24 mouse cellular contexts compared by ENCODE assay signal in genomic region chr17:50047182-50047581, GRCm38 (mm10).
DNase-seq lines count a peak whose midpoint lies in the region; ATAC-seq and TF ChIP-seq lines count a peak whose summit lies in the region.
"Had no signal": no experiment of that assay in that cellular context is flagged by ENCODE, and none has a peak within 500 bp of the region (broad histone marks: within the 10 kb centered on the region; RNA-seq: fewer than 3 reads in every experiment).

No protein-coding gene starts in this region.

- TF ChIP-seq CTCF in heart, adult 2 months (IDR thresholded peaks at IDR 0.05), result no peak

- ATAC-seq in heart, embryonic 12.5 days (ENCODE audit: insufficient number of reproducible peaks, low FRiP score), result no peak
- no peak for ATAC-seq in megakaryocyte, adult 5-6 weeks (ENCODE audit: poor library complexity, severe bottlenecking)
- ATAC-seq: forebrain, postnatal 0 days; intestine, embryonic 16.5 days; midbrain, embryonic 13.5 days had no signal

- 0 out of 2 replicates have a peak, but pooled peaks cover 2% of the 10 kb centered on the region for H3K36me3 ChIP-seq in heart, adult 2 months (ENCODE audit: control insufficient read depth, insufficient read depth, low read length)
- peaks cover 11% of the 10 kb centered on the region; the same call in 1 of the 2 replicates for H3K36me3 ChIP-seq in heart, embryonic 12.5 days
- H3K36me3 ChIP-seq: embryonic facial prominence, embryonic 10.5 days; embryonic facial prominence, embryonic 15.5 days; forebrain, embryonic 12.5 days; limb, embryonic 12.5 days; lung, embryonic 15.5 days; midbrain, embryonic 13.5 days; stomach, embryonic 15.5 days had no signal

- H3K27me3 ChIP-seq in heart, adult 2 months (ENCODE audit: control insufficient read depth, insufficient read depth, low read length), result no peaks in the 10 kb centered on the region
- no peaks in the 10 kb centered on the region for H3K27me3 ChIP-seq in heart, embryonic 12.5 days (replicated peaks)
- H3K27me3 ChIP-seq: embryonic facial prominence, embryonic 15.5 days; forebrain, embryonic 12.5 days; limb, embryonic 12.5 days; lung, embryonic 15.5 days; midbrain, embryonic 13.5 days; stomach, embryonic 15.5 days had no signal

- no peaks in the 10 kb centered on the region for H3K9me3 ChIP-seq in heart, embryonic 12.5 days (replicated peaks)
- H3K9me3 ChIP-seq: embryonic facial prominence, embryonic 10.5 days; embryonic facial prominence, embryonic 15.5 days; forebrain, embryonic 12.5 days; limb, embryonic 12.5 days; lung, embryonic 15.5 days; midbrain, embryonic 13.5 days; stomach, embryonic 15.5 days had no signal

- H3K4me3 ChIP-seq in heart, adult 2 months, result no peak overlapping the region
- no peak overlapping the region for H3K4me3 ChIP-seq in heart, embryonic 12.5 days
- H3K4me3 ChIP-seq: embryonic facial prominence, embryonic 10.5 days; embryonic facial prominence, embryonic 15.5 days; forebrain, embryonic 12.5 days; limb, embryonic 12.5 days; lung, embryonic 15.5 days; megakaryocyte, embryonic 14.5 days; midbrain, embryonic 13.5 days; stomach, embryonic 15.5 days had no signal

- H3K9ac ChIP-seq in heart, adult 2 months (ENCODE audit: low read depth, low read length), result no peak overlapping the region
- no peak overlapping the region for H3K9ac ChIP-seq in heart, embryonic 12.5 days
- H3K9ac ChIP-seq: embryonic facial prominence, embryonic 15.5 days; forebrain, embryonic 12.5 days; forebrain, postnatal 0 days; limb, embryonic 12.5 days; lung, embryonic 15.5 days; midbrain, embryonic 13.5 days; stomach, embryonic 15.5 days had no signal

- peak overlapping the region; percentile 55 for H3K27ac ChIP-seq in heart, adult 2 months
- no peak overlapping the region for H3K27ac ChIP-seq in heart, embryonic 12.5 days (ENCODE audit: poor library complexity, severe bottlenecking)
- H3K27ac ChIP-seq: embryonic facial prominence, embryonic 10.5 days; embryonic facial prominence, embryonic 15.5 days; forebrain, embryonic 12.5 days; limb, embryonic 12.5 days; lung, embryonic 15.5 days; midbrain, embryonic 13.5 days; stomach, embryonic 15.5 days had no signal

- DNase-seq in heart, adult 2 months, result peak in 1 of 2 experiments; percentile 48
- peak; percentile 29 for DNase-seq in brain, adult 2 months (ENCODE audit: low read depth, low spot score)
- peak; percentile 37 for DNase-seq in cerebellum, adult 11-12 months
- DNase-seq in cerebellum, adult 9-11 months, result peak; percentile 40
- DNase-seq in lung, postnatal 36 days, result no peak
- no peak for DNase-seq in left cerebral cortex, postnatal 36 days (ENCODE audit: low spot score in 2 of 2)
- DNase-seq: adrenal gland, postnatal 25 days; B cell, adult 2 months; forebrain, postnatal 0 days; gastrocnemius, postnatal 10 days; kidney, adult 9 months; kidney, postnatal 25 days; right cerebral cortex, postnatal 25 days had no signal

- TF ChIP-seq POLR2A in heart, adult 2 months (IDR thresholded peaks at IDR 0.05; ENCODE audit: insufficient read depth, low read depth, low read length), result no peak

- peaks cover 13% of the 10 kb centered on the region for H3K4me1 ChIP-seq in heart, adult 2 months (ENCODE audit: control insufficient read depth, insufficient read depth, low read length)
- peaks cover 20% of the 10 kb centered on the region for H3K4me1 ChIP-seq in heart, embryonic 12.5 days (replicated peaks)
- H3K4me1 ChIP-seq: lung, embryonic 15.5 days; midbrain, embryonic 13.5 days; stomach, embryonic 15.5 days had no signal

- no peak overlapping the region for H3K4me2 ChIP-seq in heart, embryonic 12.5 days
- H3K4me2 ChIP-seq: embryonic facial prominence, embryonic 15.5 days; forebrain, embryonic 12.5 days; limb, embryonic 12.5 days; lung, embryonic 15.5 days; midbrain, embryonic 13.5 days; stomach, embryonic 15.5 days had no signal

- no peak for TF ChIP-seq EP300 in heart, adult 2 months (IDR thresholded peaks at IDR 0.05; ENCODE audit: insufficient read depth, low read depth, low read length)

- intact Hi-C loops in heart, adult 2 months (cut with DNase I), result no loop called here
- intact Hi-C loops in left cerebral cortex, postnatal 36 days (cut with DNase I), result no loop called here

- no peaks in the 10 kb centered on the region for H3K79me2 ChIP-seq in heart, adult 2 months (replicated peaks; ENCODE audit: control insufficient read depth, insufficient read depth, low read length)

- 57% methylated on average over 12 of the region's 12 CpGs for WGBS in heart, adult 2 months
- 86% methylated on average over 12 of the region's 12 CpGs for WGBS in heart, embryonic 12.5 days

Comparison
In these comparisons a context has a peak if more than half of its experiments do, and no peak if none do; other contexts are left out.
1. DNase-seq: peak in brain, adult 2 months (single experiment), cerebellum, adult 11-12 months (single experiment) and cerebellum, adult 9-11 months (single experiment); none in lung, postnatal 36 days (single experiment) and left cerebral cortex, postnatal 36 days (0 of 2).